Mouse (Mus musculus): ENCODE results near the gene Gys1.

- no peak for TF ChIP-seq CTCF (IDR thresholded peaks at IDR 0.05; ENCODE audit: extremely low read depth, insufficient read length, insufficient replicate concordance, low read depth, low read length)
- no peak for TF ChIP-seq POLR2A (IDR thresholded peaks at IDR 0.05; ENCODE audit: low read depth, low read length)
Measured at GRCm38 (mm10) chr7:45413864-45414739, 20.5 kb upstream of the Gys1 start.
